Mouse (Mus musculus) intestine, embryonic 14.5 days (tissue): ENCODE measurements around the gene Bbx. TPM values are rescaled to one million over a fixed set of nuclear protein-coding genes. Genes with fewer than 3 reads are reported as not detected.
A peak's percentile ranks its signal among the peaks of the same experiment; 100 is the strongest.

Experiments used
- ATAC-seq: fragments of 200-750 bp; cut with Nextera tagmentation; replicated peaks from 2 replicates; pipeline ENCODE4 v1.8.0; 2017; ENCODE audit warnings: low read depth, moderate number of reproducible peaks, moderate TSS enrichment, moderate library complexity; ENCODE audit not compliant: low FRiP score, low TSS enrichment
- DNase-seq: peaks from one replicate; pipeline ENCODE4 v3.0.0-alpha.2; 2018; ENCODE audit warnings: low spot score
- H3K27ac ChIP-seq: fragments of 300-500 bp; sonication (generic); 2 replicates; pipeline ENCODE4 v1.5.1; 2014; ENCODE audit warnings: low read depth, mild to moderate bottlenecking, control low read depth
- H3K27me3 ChIP-seq: fragments of 300-500 bp; sonication (generic); replicated peaks from 2 replicates; pipeline ENCODE4 v1.6.1; 2014; ENCODE audit warnings: low read length, control low read depth; ENCODE audit not compliant: control insufficient read depth, insufficient read depth
- H3K36me3 ChIP-seq: fragments of 300-500 bp; sonication (generic); 2 replicates; pipeline ENCODE4 v1.6.1; 2014; ENCODE audit warnings: low read length, control low read depth; ENCODE audit not compliant: control insufficient read depth, insufficient read depth
- H3K4me1 ChIP-seq: fragments of 300-500 bp; sonication (generic); replicated peaks from 2 replicates; pipeline ENCODE4 v1.6.1; 2014; ENCODE audit warnings: low read length, control low read depth, mixed read lengths; ENCODE audit not compliant: control insufficient read depth, insufficient read depth
- H3K4me2 ChIP-seq: fragments of 300-500 bp; sonication (generic); 2 replicates; pipeline ENCODE4 v1.6.1; 2014; ENCODE audit warnings: low read length
- H3K4me3 ChIP-seq: fragments of 300-500 bp; sonication (generic); 2 replicates; pipeline ENCODE4 v1.5.1; 2014; ENCODE audit warnings: low read depth, low read length, control low read depth, mixed read lengths
- H3K9ac ChIP-seq: fragments of 300-500 bp; sonication (generic); 2 replicates; pipeline ENCODE4 v1.6.1; 2014; ENCODE audit warnings: mild to moderate bottlenecking, low read length
- H3K9me3 ChIP-seq: fragments of 300-500 bp; sonication (generic); 2 replicates; pipeline ENCODE4 v1.6.1; 2016; ENCODE audit warnings: low read length, control low read depth; ENCODE audit not compliant: control insufficient read depth
- WGBS: fragments of 180-500 bp; shearing (Covaris S2); extraction: QIAGEN DNeasy Blood & Tissue Kit; methylation state at CpG from one replicate; pipeline ENCODE4 v1.1.7; 2014; 5-methylcytosine and 5-hydroxymethylcytosine counted together
- polyA plus RNA-seq: library from polyadenylated mRNA; unstranded; fragments of >200 nt; fragmentation: Nextera tagmentation; extraction: Ambion mirVana; gene quantifications from 2 replicates; pipeline ENCODE4 v1.2.1, GENCODE M21; 2014

The Bbx gene
- polyA plus RNA-seq, 1 experiment from 2014 or later = 34.0 TPM

- no peaks in the 10 kb centered on the region for H3K27me3 ChIP-seq
- 5% methylated on average over 23 of the region's 23 CpGs for WGBS
- peaks cover 6% of the 10 kb centered on the region; the same call in 1 of the 2 replicates for H3K36me3 ChIP-seq
- H3K4me1 ChIP-seq = 0 out of 2 replicates have a peak, but pooled peaks cover 6% of the 10 kb centered on the region
- H3K9me3 ChIP-seq = no peaks in the 10 kb centered on the region
- H3K4me3 ChIP-seq = peak overlapping the region; percentile 86
- no peak overlapping the region for H3K27ac ChIP-seq
- peak; percentile 79 for DNase-seq
- ATAC-seq = no peak
- H3K9ac ChIP-seq = peak overlapping the region; percentile 89
- H3K4me2 ChIP-seq = peak overlapping the region; percentile 92
Measured at GRCm38 (mm10) chr16:50428871-50429691, 3.1 kb downstream of the Bbx start.

- H3K4me1 ChIP-seq = no peaks in the 10 kb centered on the region
- no peaks in the 10 kb centered on the region for H3K27me3 ChIP-seq
- no peak overlapping the region for H3K9ac ChIP-seq
- no peak overlapping the region for H3K4me2 ChIP-seq
- 12% methylated on average over 1 of the region's 1 CpGs for WGBS
- no peak for ATAC-seq
- no peak for DNase-seq
- peaks cover 8% of the 10 kb centered on the region; the same call in 1 of the 2 replicates for H3K36me3 ChIP-seq
- no peak overlapping the region for H3K4me3 ChIP-seq
- H3K9me3 ChIP-seq = no peaks in the 10 kb centered on the region
- no peak overlapping the region for H3K27ac ChIP-seq
Measured at GRCm38 (mm10) chr16:50420130-50420529, 12.1 kb downstream of the Bbx start.

GRCm38 (mm10) chr16:50415406-50415805 is 16.8 kb downstream of the Bbx start:
- DNase-seq = no peak
- peaks cover 11% of the 10 kb centered on the region; the same call in 1 of the 2 replicates for H3K36me3 ChIP-seq
- H3K4me3 ChIP-seq = no peak overlapping the region
- no peaks in the 10 kb centered on the region for H3K27me3 ChIP-seq
- no peak overlapping the region for H3K27ac ChIP-seq
- no peak overlapping the region for H3K9ac ChIP-seq
- ATAC-seq = no peak
- no peak overlapping the region for H3K4me2 ChIP-seq
- no peaks in the 10 kb centered on the region for H3K4me1 ChIP-seq
- H3K9me3 ChIP-seq = no peaks in the 10 kb centered on the region
- WGBS = 78% methylated on average over 8 of the region's 8 CpGs

GRCm38 (mm10) chr16:50402851-50403250 is 29.3 kb downstream of the Bbx start:
- DNase-seq (no peak), ATAC-seq (no peak)
- Histone ChIP-seq H3K4me2 (no peak overlapping the region), H3K27me3 (no peaks in the 10 kb centered on the region), H3K9me3 (no peaks in the 10 kb centered on the region), H3K4me1 (no peaks in the 10 kb centered on the region), H3K9ac (no peak overlapping the region), H3K27ac (no peak overlapping the region), H3K36me3 (no peaks in the 10 kb centered on the region), H3K4me3 (no peak overlapping the region)
- WGBS = 66% methylated on average over 5 of the region's 5 CpGs

GRCm38 (mm10) chr16:50399775-50400174 is 32.4 kb downstream of the Bbx start:
- ATAC-seq = no peak
- 88% methylated on average over 6 of the region's 6 CpGs for WGBS
- Histone ChIP-seq H3K27ac (no peak overlapping the region), H3K27me3 (no peaks in the 10 kb centered on the region), H3K4me3 (no peak overlapping the region), H3K4me2 (no peak overlapping the region), H3K36me3 (no peaks in the 10 kb centered on the region), H3K4me1 (no peaks in the 10 kb centered on the region), H3K9me3 (no peaks in the 10 kb centered on the region), H3K9ac (no peak overlapping the region)
- DNase-seq = no peak

- no peaks in the 10 kb centered on the region for H3K9me3 ChIP-seq
- WGBS = 82% methylated on average over 4 of the region's 4 CpGs
- ATAC-seq = no peak
- H3K4me3 ChIP-seq = no peak overlapping the region
- no peaks in the 10 kb centered on the region for H3K4me1 ChIP-seq
- H3K4me2 ChIP-seq = no peak overlapping the region
- no peaks in the 10 kb centered on the region for H3K36me3 ChIP-seq
- H3K27ac ChIP-seq = no peak overlapping the region
- H3K27me3 ChIP-seq = no peaks in the 10 kb centered on the region
- H3K9ac ChIP-seq = no peak overlapping the region
- no peak for DNase-seq
Measured at GRCm38 (mm10) chr16:50398564-50398963, 33.6 kb downstream of the Bbx start.

GRCm38 (mm10) chr16:50395928-50396612 is 36.1 kb downstream of the Bbx start:
- no peaks in the 10 kb centered on the region for H3K9me3 ChIP-seq
- no peak for ATAC-seq
- no peak overlapping the region for H3K27ac ChIP-seq
- no peak overlapping the region for H3K4me2 ChIP-seq
- no peak for DNase-seq
- no peaks in the 10 kb centered on the region for H3K4me1 ChIP-seq
- H3K9ac ChIP-seq = no peak overlapping the region
- no peaks in the 10 kb centered on the region for H3K36me3 ChIP-seq
- H3K4me3 ChIP-seq = no peak overlapping the region
- WGBS = 78% methylated on average over 6 of the region's 6 CpGs
- H3K27me3 ChIP-seq = no peaks in the 10 kb centered on the region

GRCm38 (mm10) chr16:50388499-50388898 is 43.7 kb downstream of the Bbx start:
- no peak overlapping the region for H3K9ac ChIP-seq
- no peak overlapping the region for H3K4me2 ChIP-seq
- WGBS = 74% methylated on average over 3 of the region's 3 CpGs
- no peaks in the 10 kb centered on the region for H3K27me3 ChIP-seq
- no peaks in the 10 kb centered on the region for H3K36me3 ChIP-seq
- H3K9me3 ChIP-seq = no peaks in the 10 kb centered on the region
- no peak for ATAC-seq
- no peak for DNase-seq
- no peak overlapping the region for H3K4me3 ChIP-seq
- H3K4me1 ChIP-seq = no peaks in the 10 kb centered on the region; the same call in 1 of the 2 replicates
- no peak overlapping the region for H3K27ac ChIP-seq
